Mouse (Mus musculus) forebrain, postnatal 0 days (tissue): ENCODE data around the gene Zfp131. TPM values are rescaled to one million over a fixed set of nuclear protein-coding genes. Genes with fewer than 3 reads are reported as not detected.

Experiments used
- ATAC-seq: fragments of 200-750 bp; cut with Nextera tagmentation; 2 replicates; pipeline ENCODE4 v1.8.0; 2017; ENCODE audit warnings: mild to moderate bottlenecking, moderate library complexity
- DNase-seq: peaks from one replicate; pipeline ENCODE4 v3.0.0-alpha.2; 2015
- H3K27ac ChIP-seq: fragments of 300-500 bp; sonication (generic); 2 replicates; pipeline ENCODE4 v1.5.1; 2014; ENCODE audit warnings: low read depth, mild to moderate bottlenecking, antibody characterized with exemption, low read length, moderate library complexity, mixed read lengths
- H3K27me3 ChIP-seq: fragments of 300-500 bp; sonication (generic); 2 replicates; pipeline ENCODE4 v1.6.1; 2014; ENCODE audit warnings: mild to moderate bottlenecking, low read length, mixed read lengths; ENCODE audit not compliant: insufficient read depth
- H3K36me3 ChIP-seq: fragments of 300-500 bp; sonication (generic); 2 replicates; pipeline ENCODE4 v1.6.1; 2014; ENCODE audit warnings: mild to moderate bottlenecking, moderate library complexity; ENCODE audit not compliant: insufficient read depth
- H3K4me1 ChIP-seq: fragments of 300-500 bp; sonication (generic); 2 replicates; pipeline ENCODE4 v1.6.1; 2014; ENCODE audit warnings: antibody characterized with exemption; ENCODE audit not compliant: insufficient read depth
- H3K4me2 ChIP-seq: fragments of 300-500 bp; sonication (generic); 2 replicates; pipeline ENCODE4 v1.6.1; 2014; ENCODE audit warnings: low read depth, mild to moderate bottlenecking, moderate library complexity
- H3K4me3 ChIP-seq: fragments of 300-500 bp; sonication (generic); 2 replicates; pipeline ENCODE4 v1.5.1; 2014; ENCODE audit warnings: low read depth, low read length, mixed read lengths
- H3K9ac ChIP-seq: fragments of 300-500 bp; sonication (generic); 2 replicates; pipeline ENCODE4 v1.6.1; 2014; ENCODE audit warnings: mild to moderate bottlenecking
- H3K9me3 ChIP-seq: fragments of 300-500 bp; sonication (generic); 2 replicates; pipeline ENCODE4 v1.6.1; 2016; ENCODE audit warnings: low read length
- CTCF ChIP-seq: sonication (generic); IDR thresholded peaks from 2 replicates; pipeline ENCODE4 v1.5.1; 2016; ENCODE audit warnings: antibody characterized with exemption, control low read depth, low read depth
- WGBS: fragments of 180-500 bp; shearing (Covaris S2); extraction: QIAGEN DNeasy Blood & Tissue Kit; methylation state at CpG from one replicate; pipeline ENCODE4 v1.1.7; 2014; 5-methylcytosine and 5-hydroxymethylcytosine counted together
- polyA plus RNA-seq: library from polyadenylated mRNA; unstranded; fragments of >200 nt; fragmentation: Nextera tagmentation; extraction: Ambion mirVana; gene quantifications from 2 replicates; pipeline ENCODE4 v1.2.1, GENCODE M21; 2015
- total RNA-seq: library from RNA; depleted of rRNA; stranded (reverse); fragments of >200 nt; gene quantifications from 2 replicates; pipeline ENCODE4 v1.2.3, GENCODE M21; 2014

Gene Zfp131
- total and polyA plus RNA-seq, 2 experiments from 2014 or later: 27.7 to 56.7 TPM

DNA sequence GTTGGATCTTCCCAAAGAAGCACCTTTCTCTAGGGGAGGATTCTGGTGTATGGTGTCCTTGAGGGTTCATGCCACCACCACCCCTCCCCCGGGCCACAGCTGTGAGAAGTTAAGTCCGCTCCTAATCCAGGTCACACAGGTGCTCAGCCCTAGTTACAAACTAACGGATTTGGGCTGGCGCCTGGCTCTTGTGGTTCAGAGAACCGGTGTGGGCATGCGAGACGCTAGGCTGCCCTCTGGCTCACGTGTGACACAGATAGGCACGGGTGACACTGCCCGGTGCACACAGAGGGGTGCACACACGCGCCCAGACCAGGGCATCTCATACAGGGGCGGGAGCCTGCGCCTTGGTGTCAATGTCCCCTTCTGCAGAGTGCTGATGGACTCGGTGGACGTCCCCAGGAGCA is 35.5 kb downstream of the Zfp131 start:
- H3K9ac ChIP-seq: peak overlapping the region; percentile 54
- DNase-seq: no peak
- peaks cover 5% of the 10 kb centered on the region; the same call in 1 of the 2 replicates for H3K4me1 ChIP-seq
- no peak for TF ChIP-seq CTCF
- H3K36me3 ChIP-seq: no peaks in the 10 kb centered on the region
- peak overlapping the region; percentile 91 for H3K4me2 ChIP-seq
- ATAC-seq: peak; percentile 24
- under 1% methylated on average over 16 of the region's 16 CpGs for WGBS
- H3K4me3 ChIP-seq: peak overlapping the region; percentile 48
- H3K27me3 ChIP-seq: no peaks in the 10 kb centered on the region
- H3K9me3 ChIP-seq: no peaks in the 10 kb centered on the region
- H3K27ac ChIP-seq: peak overlapping the region; percentile 77

DNA sequence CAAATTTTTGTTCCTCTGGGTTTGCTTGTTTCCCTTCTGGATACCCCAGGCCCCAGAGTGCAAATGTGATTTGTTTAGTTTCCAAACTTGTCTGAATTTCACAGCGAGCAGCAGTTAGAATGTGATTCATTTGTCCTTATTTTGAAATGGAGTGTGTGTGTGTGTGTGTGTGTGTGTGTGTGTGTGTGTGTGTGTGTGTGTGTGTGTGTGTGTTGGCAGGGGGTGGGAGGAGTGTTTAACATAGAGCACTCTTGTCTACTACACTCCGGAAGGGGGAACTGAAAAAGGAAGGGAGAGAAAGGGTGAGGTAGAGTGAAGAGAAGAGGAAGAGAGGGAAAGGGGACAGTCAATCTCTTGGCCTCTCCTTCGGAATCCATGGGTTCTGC is 36.1 kb downstream of the Zfp131 start:
- peak overlapping the region; percentile 54 for H3K9ac ChIP-seq
- H3K4me3 ChIP-seq: peak overlapping the region; percentile 48
- no peaks in the 10 kb centered on the region for H3K36me3 ChIP-seq
- no peak for TF ChIP-seq CTCF
- no peak for DNase-seq
- peak overlapping the region; percentile 77; the same call in 1 of the 2 replicates for H3K27ac ChIP-seq
- H3K4me1 ChIP-seq: peaks cover 5% of the 10 kb centered on the region; the same call in 1 of the 2 replicates
- no peaks in the 10 kb centered on the region for H3K27me3 ChIP-seq
- WGBS: 3% methylated on average over 3 of the region's 3 CpGs
- peak; percentile 17 for ATAC-seq
- peak overlapping the region; percentile 91 for H3K4me2 ChIP-seq
- no peaks in the 10 kb centered on the region for H3K9me3 ChIP-seq

DNA sequence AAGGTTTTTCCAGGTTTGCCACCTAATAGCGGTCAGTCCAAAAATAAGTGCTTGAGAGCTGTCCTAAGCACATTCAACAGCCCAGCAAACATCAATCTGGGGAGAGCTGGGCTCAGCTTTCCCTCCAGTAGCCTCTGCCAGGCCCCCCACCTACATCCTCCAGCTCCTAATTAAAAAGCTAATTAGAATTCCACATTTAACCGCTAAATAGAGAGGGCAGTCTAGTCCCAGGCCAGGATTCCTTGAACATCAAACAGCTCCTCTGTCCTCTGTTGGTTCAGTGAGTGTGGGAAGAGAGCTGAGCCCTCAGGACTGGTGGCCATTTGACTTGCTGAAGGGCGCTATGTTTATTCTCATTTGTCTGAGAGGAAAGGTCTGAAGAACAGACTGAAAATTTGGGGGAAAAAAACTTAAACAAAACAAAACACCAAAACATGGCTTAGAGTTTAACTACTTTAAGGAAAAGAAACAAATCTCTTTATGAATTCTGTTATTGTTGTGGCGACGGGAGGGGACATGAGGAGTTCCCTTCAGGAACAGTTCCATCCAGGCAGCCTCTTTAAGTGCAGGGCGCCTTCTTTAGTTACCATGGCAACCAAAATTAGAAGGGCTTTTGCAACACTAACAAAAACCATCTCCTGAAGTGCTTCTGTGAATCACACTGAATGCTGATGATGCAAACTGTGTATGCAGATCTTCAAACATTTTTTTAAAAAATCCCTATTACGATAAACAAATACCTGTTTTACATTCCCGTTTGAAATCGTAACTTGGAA is 36.6 kb downstream of the Zfp131 start:
- TF ChIP-seq CTCF: no peak
- ATAC-seq: peak; percentile 37
- Histone ChIP-seq H3K9ac (no peak overlapping the region; the same call in 1 of the 2 replicates), H3K4me3 (0 out of 2 replicates have a peak overlapping the region, but pooled peaks have one; percentile 48), H3K4me2 (peak overlapping the region; percentile 91), H3K4me1 (peaks cover 5% of the 10 kb centered on the region; the same call in 1 of the 2 replicates), H3K27me3 (no peaks in the 10 kb centered on the region), H3K36me3 (no peaks in the 10 kb centered on the region), H3K9me3 (no peaks in the 10 kb centered on the region), H3K27ac (peak overlapping the region; percentile 77; the same call in 1 of the 2 replicates)
- peak; percentile 68 for DNase-seq
- WGBS: 12% methylated on average over 9 of the region's 9 CpGs

DNA sequence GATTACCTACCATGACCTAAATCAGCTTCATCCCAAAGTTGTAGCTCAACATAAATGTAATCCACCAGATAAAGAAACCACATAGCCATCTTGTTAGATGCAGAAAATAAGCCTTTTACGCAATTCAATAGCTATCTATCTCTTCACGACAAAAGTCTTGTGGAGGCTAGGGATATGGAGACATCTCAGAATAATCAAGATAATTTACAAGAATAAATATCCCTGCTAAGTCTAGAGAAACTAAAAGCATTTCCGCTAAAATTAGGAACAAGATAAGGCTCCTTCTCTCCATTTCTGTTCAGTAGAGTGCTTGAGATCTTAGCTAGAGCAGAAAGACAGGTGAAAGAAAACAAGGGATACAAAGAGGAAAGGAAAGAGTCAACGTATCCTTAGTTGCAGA is 43.8 kb downstream of the Zfp131 start:
- no peaks in the 10 kb centered on the region for H3K9me3 ChIP-seq
- peaks cover 11% of the 10 kb centered on the region; the same call in 1 of the 2 replicates for H3K4me1 ChIP-seq
- no peaks in the 10 kb centered on the region for H3K36me3 ChIP-seq
- H3K4me2 ChIP-seq: no peak overlapping the region
- no peak for TF ChIP-seq CTCF
- 94% methylated on average over 4 of the region's 4 CpGs for WGBS
- no peaks in the 10 kb centered on the region for H3K27me3 ChIP-seq
- DNase-seq: no peak
- no peak overlapping the region for H3K4me3 ChIP-seq
- H3K9ac ChIP-seq: no peak overlapping the region
- H3K27ac ChIP-seq: no peak overlapping the region
- no peak for ATAC-seq

DNA sequence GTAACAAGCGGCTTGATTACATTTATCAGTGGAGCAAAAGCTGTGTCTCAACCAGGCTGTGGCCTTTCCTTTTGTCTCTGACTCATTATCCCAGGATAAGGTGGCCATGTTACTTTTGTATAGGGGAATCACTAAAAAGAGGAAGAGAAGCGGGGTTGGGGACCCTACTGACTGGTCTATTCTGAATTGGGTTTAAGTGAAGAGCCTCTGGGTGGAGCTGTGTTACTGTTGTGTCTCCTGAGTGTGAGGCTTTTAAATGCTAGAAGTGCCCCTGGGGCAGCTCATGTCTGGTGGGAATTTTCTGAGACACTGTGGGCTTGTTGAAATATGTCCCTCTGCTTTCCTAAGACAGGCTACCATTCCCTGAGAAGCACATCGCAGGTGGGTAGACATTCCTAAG is 47.2 kb downstream of the Zfp131 start:
- ATAC-seq: 0 out of 2 replicates have a peak, but pooled peaks have one; percentile 10
- no peaks in the 10 kb centered on the region for H3K9me3 ChIP-seq
- 0 out of 2 replicates have a peak, but pooled peaks have one; percentile 3 for TF ChIP-seq CTCF
- WGBS: 57% methylated on average over 3 of the region's 3 CpGs
- H3K9ac ChIP-seq: no peak overlapping the region
- no peak for DNase-seq
- H3K4me3 ChIP-seq: no peak overlapping the region
- peaks cover 11% of the 10 kb centered on the region; the same call in 1 of the 2 replicates for H3K4me1 ChIP-seq
- no peak overlapping the region for H3K27ac ChIP-seq
- H3K4me2 ChIP-seq: no peak overlapping the region
- no peaks in the 10 kb centered on the region for H3K36me3 ChIP-seq
- H3K27me3 ChIP-seq: no peaks in the 10 kb centered on the region

DNA sequence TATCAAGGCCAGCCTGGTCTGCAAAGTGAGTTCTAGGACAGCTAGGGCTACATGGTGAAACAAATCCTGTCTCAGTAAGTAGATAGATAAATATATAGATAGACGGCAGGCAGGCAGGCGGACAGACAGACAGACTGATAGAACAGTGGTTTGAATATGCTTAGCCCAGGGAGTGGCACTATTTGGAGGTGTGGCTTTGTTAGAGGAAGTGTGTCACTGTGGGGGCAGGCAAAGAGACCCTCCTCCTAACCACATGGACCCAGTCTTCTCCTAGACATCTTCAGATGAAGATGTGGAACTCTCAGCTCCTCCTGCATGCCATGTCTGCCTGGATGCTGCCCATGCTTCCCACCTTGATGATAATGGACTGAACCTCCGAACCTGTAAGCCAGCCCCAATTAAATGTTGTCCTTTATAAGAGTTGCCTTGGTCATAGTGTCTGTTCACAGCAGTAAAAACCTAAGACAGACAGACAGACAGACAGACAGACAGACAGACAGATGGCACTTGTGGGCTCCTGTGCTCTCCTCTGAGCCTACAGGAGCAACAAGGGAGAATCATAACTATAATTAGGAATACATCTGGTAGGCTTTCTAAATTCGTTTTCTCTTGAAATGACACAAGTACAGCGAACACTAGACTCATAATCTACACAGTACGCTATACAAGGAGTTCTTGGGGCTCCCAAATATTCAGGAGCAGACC is 47.8 kb downstream of the Zfp131 start:
- TF ChIP-seq CTCF: no peak
- Histone ChIP-seq H3K9me3 (no peaks in the 10 kb centered on the region), H3K4me3 (no peak overlapping the region), H3K27me3 (no peaks in the 10 kb centered on the region), H3K4me1 (peaks cover 11% of the 10 kb centered on the region; the same call in 1 of the 2 replicates), H3K27ac (no peak overlapping the region), H3K4me2 (no peak overlapping the region), H3K9ac (no peak overlapping the region), H3K36me3 (no peaks in the 10 kb centered on the region)
- 88% methylated on average over 6 of the region's 6 CpGs for WGBS
- DNase-seq (no peak), ATAC-seq (no peak)
